Mouse (Mus musculus) megakaryocyte, embryonic 14.5 days (primary cell): ENCODE data around the gene Pip4k2b. TPM values are rescaled to one million over a fixed set of nuclear protein-coding genes. Genes with fewer than 3 reads are reported as not detected.
"Not testable (repeated sequence)": the region's sequence is repeated elsewhere in the genome, so short reads cannot be mapped to it uniquely, and the experiment has no call there.

Experiments used
- H3K27me3 ChIP-seq: replicated peaks from 2 replicates; pipeline ENCODE3; 2012; ENCODE audit warnings: inconsistent platforms
- H3K36me3 ChIP-seq: replicated peaks from 2 replicates; pipeline ENCODE3; 2012; ENCODE audit warnings: low read length, inconsistent platforms, mixed read lengths
- H3K4me1 ChIP-seq: 2 replicates; pipeline ENCODE4 v1.6.1; 2012; ENCODE audit warnings: inconsistent platforms
- H3K4me3 ChIP-seq: replicated peaks from 2 replicates; pipeline ENCODE3; 2012; ENCODE audit warnings: moderate library complexity, mild to moderate bottlenecking, inconsistent platforms
- H3K9me3 ChIP-seq: 2 replicates; pipeline ENCODE4 v1.6.1; 2012; ENCODE audit warnings: inconsistent platforms
- FLI1 ChIP-seq: IDR thresholded peaks from 2 replicates; pipeline ENCODE4 v1.6.1; 2012; ENCODE audit warnings: low read length, inconsistent platforms, mixed read lengths
- GATA1 ChIP-seq: IDR thresholded peaks from 3 replicates; pipeline ENCODE4 v1.6.1; 2012; ENCODE audit warnings: mixed read lengths, low read length, inconsistent platforms, borderline replicate concordance
- polyA plus RNA-seq: library from polyadenylated mRNA; stranded (reverse); fragments of >175 nt; gene quantifications from 2 replicates; pipeline ENCODE4 v1.2.3, GENCODE M21; 2012; ENCODE audit warnings: low replicate concordance; ENCODE audit not compliant: insufficient read depth

Gene Pip4k2b
- polyA plus RNA-seq, 1 experiment, result 31.7 TPM

DNA sequence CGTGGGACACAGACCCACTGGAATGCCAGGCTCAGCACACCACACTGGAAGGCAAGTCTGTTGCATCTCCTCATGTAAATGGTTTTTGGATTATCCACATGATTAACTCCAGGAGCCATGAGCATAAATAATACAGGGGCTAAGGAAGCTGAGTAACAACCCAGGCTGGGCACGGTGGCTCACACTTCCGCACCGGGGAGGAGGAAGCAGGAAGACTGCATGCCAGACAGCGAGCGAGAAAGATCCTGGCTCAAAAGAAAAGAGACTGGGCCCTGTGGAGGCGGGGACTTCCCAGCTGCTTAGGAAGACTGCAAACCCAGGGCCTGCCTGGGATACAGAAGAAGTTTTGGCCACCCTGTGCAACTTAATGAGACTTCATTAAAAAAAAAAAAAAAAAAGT lies 4.3 kb downstream of the Pip4k2b start:
- Histone ChIP-seq H3K4me3 (peak overlapping the region; percentile 85), H3K4me1 (peaks cover 74% of the 10 kb centered on the region), H3K27me3 (no peaks in the 10 kb centered on the region), H3K36me3 (peaks cover 50% of the 10 kb centered on the region), H3K9me3 (no peaks in the 10 kb centered on the region)
- TF ChIP-seq GATA1, result no peak
- no peak for TF ChIP-seq FLI1

DNA sequence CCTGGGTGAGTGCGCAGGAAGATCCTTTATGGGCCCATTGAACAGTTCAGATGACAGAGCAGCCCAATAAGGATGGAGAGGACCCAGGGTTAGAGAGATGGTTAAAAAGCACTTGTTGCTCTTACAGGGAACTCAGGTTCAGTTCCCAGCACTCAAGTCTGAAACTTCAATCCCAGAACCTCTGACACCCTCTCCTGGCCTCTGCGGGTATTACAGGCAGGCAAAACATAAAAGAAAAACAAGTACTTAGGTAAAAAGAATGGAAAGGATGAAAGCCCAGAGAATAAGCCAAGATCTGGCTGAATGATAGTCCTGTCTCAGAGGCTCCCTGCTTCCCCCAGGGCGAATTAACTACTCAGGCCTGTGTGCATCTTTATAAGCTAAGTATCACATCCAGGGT lies 5.3 kb downstream of the Pip4k2b start:
- Histone ChIP-seq H3K9me3 (no peaks in the 10 kb centered on the region), H3K36me3 (peaks cover 50% of the 10 kb centered on the region), H3K27me3 (no peaks in the 10 kb centered on the region), H3K4me1 (peaks cover 82% of the 10 kb centered on the region), H3K4me3 (no peak overlapping the region)
- TF ChIP-seq FLI1 (no peak), GATA1 (no peak)

DNA sequence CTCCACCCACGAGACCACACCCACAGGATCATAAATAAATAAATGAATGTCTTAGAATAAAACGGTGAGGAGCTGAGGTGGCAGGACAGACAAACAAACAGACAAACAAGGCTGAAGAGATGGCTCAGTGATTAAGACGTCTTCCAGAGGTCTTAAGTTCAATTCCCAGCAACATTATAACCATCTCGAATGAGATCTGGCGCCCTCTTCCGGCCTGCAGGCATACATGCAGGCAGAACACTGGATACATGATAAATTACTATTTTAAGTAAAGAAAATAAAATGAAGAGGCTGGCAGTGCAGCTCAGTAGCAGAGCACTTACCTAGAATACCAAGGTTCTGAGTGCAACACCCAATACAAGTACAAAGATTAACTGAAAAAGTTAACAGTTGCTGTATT lies 5.8 kb downstream of the Pip4k2b start:
- Histone ChIP-seq H3K27me3 (no peaks in the 10 kb centered on the region), H3K36me3 (peaks cover 52% of the 10 kb centered on the region), H3K9me3 (no peaks in the 10 kb centered on the region), H3K4me1 (peaks cover 86% of the 10 kb centered on the region), H3K4me3 (no peak overlapping the region)
- no peak for TF ChIP-seq FLI1
- no peak for TF ChIP-seq GATA1

DNA sequence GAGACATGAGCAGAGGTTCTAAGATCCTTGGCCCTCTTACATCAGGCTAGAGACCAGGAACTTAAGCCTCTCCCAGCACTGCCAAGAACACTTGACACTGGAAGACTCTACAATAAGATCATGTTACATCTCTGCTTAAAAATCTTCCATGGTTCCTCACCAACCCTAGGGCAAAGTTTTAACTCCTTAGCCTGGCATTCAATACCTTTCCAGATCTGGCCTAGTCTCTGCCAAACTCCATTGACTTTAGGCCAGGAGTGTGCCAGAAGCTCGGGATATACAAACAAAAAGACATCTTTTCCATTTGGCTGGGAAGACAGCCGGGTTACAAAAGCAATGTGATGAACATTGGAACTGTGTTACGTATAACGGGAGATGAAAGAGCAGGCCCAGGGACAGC lies 6.9 kb downstream of the Pip4k2b start:
- no peaks in the 10 kb centered on the region for H3K27me3 ChIP-seq
- peaks cover 62% of the 10 kb centered on the region for H3K36me3 ChIP-seq
- H3K9me3 ChIP-seq, result no peaks in the 10 kb centered on the region
- no peak for TF ChIP-seq FLI1
- TF ChIP-seq GATA1, result no peak
- peaks cover 86% of the 10 kb centered on the region for H3K4me1 ChIP-seq
- H3K4me3 ChIP-seq, result no peak overlapping the region

DNA sequence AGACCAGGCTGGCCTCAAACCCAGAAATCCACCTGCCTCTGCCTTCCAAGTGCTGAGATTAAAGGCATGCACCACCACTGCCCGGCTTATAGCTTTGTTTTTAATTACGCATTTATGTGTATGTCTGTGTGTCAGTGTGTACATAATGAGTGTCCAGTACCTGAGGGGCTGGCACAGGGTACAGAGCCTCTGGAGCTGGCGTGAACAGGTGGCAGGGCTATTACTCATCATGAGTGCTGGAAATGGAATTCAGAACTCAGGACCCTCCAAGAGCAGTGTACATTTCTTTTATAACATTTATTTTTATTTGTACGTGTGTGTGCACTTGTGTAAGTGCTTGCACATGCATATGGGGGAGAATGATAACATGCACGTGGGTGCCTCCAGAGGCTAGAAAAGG lies 7.9 kb downstream of the Pip4k2b start:
- peaks cover 66% of the 10 kb centered on the region for H3K36me3 ChIP-seq
- H3K4me1 ChIP-seq, result peaks cover 84% of the 10 kb centered on the region
- H3K27me3 ChIP-seq, result no peaks in the 10 kb centered on the region
- H3K9me3 ChIP-seq, result no peaks in the 10 kb centered on the region
- no peak overlapping the region for H3K4me3 ChIP-seq
- no peak for TF ChIP-seq GATA1
- TF ChIP-seq FLI1, result no peak

DNA sequence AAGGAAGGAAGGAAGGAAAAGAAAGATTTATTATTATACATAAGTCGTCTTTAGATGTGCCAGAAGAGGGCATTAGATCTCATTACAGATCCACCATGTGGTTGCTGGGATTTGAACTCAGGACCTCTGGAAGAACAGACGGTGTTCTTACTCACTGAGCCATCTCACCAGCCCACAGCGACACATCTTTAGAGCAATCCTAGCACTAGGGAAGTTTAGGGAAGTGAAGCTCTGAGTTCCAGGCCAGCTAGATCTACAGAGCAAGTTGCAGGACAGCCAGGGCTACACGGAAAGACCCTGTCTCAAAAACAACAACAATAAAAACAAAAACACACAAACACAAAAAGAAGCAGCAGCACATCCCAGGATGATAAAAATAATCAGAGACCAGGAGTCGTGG lies 9.7 kb downstream of the Pip4k2b start:
- peaks cover 74% of the 10 kb centered on the region for H3K36me3 ChIP-seq
- H3K9me3 ChIP-seq, H3K27me3 ChIP-seq, H3K4me3 ChIP-seq: not testable (repeated sequence)
- H3K4me1 ChIP-seq, result peaks cover 85% of the 10 kb centered on the region

DNA sequence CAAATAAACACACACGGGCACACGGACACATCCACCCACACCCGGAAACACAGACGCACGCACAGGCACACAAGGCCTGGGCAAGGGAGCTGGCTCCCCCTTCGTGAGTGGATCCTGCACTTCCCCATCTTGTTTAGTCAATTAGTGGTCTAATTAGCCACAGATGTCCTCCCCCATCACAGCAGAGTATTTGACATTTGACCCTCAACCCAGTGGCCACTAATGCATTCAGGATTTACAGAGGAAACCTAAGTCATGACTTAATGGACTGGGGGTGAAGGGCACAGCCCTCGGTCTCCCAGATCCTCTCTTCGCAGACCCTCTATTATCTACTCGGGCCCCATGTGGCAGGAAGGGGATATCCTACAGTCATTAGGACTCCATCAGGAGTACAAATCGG lies 10.8 kb downstream of the Pip4k2b start:
- no peak for TF ChIP-seq FLI1
- TF ChIP-seq GATA1, result no peak
- Histone ChIP-seq H3K9me3 (no peaks in the 10 kb centered on the region), H3K36me3 (peaks cover 74% of the 10 kb centered on the region), H3K4me3 (peak overlapping the region; percentile 74), H3K4me1 (peaks cover 91% of the 10 kb centered on the region), H3K27me3 (no peaks in the 10 kb centered on the region)

DNA sequence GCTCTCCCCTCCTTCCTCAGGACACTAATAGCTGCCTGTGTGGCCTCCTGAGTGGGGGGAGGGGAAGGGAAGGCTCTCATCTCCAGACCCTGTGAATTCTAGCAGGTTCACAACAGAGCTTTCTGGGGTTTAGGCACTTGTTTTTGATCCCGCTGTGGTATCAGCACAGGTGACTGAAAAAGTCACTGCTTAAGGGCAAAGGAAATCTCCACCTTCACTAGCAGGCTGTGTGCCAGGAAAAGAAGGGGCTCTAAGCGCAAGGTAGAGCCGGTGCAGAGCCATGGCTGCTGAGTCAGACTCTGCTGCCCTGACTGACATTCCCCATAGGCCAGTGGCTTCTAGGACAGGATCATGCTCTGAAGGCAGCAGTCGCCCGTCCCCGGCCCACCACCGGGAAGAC lies 15.8 kb downstream of the Pip4k2b start:
- TF ChIP-seq GATA1, result no peak
- no peak for TF ChIP-seq FLI1
- Histone ChIP-seq H3K4me3 (peak overlapping the region; percentile 90), H3K9me3 (no peaks in the 10 kb centered on the region; the same call in 1 of the 2 replicates), H3K36me3 (peaks cover 95% of the 10 kb centered on the region), H3K4me1 (peaks cover 93% of the 10 kb centered on the region), H3K27me3 (no peaks in the 10 kb centered on the region)

DNA sequence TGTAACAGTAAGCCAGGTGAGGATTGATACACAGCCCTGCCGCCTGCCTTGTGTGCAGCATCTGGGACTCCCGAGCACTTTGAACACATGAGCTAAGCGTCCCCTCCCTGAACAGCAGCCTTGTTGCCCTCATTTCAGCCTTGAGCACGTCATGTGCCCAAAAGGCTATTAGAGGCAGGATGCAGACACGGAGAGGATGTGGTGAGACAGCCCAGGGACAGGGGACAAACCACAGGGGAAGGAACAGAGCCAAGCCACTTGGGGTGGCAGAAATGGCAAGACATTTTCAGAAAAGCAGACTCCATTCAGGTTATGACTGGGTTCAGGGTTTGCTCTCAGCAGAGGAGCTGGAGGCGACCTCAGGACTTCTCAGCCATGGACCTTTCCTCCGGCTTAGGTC lies 16.2 kb downstream of the Pip4k2b start:
- H3K36me3 ChIP-seq, result peaks cover 96% of the 10 kb centered on the region
- TF ChIP-seq FLI1 (peak; percentile 57; the same call in 1 of the 2 replicates), GATA1 (no peak)
- H3K27me3 ChIP-seq, result no peaks in the 10 kb centered on the region
- H3K9me3 ChIP-seq, result no peaks in the 10 kb centered on the region; the same call in 1 of the 2 replicates
- H3K4me3 ChIP-seq, result peak overlapping the region; percentile 90
- peaks cover 93% of the 10 kb centered on the region for H3K4me1 ChIP-seq

DNA sequence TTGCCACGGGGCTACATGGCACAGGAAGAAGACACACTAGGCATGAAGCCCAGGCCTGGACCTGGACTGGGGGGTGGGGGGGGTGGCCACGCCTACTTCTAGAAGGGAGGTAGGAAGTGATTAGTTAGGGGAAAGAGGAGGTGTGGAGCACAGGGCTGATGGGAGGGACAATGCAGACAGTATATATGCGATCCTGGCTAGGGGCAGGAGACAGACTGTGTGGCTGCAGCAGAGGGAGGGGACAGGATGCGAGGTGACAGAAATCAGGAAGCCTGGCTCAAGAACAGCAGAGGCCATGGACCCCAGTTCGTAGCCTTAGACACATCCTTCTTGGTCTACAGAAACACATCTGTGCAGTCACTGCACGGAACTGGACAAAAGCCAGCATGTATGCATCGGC lies 20.8 kb downstream of the Pip4k2b start:
- no peaks in the 10 kb centered on the region for H3K27me3 ChIP-seq
- H3K9me3 ChIP-seq, result peaks cover 14% of the 10 kb centered on the region
- H3K4me3 ChIP-seq, result peak overlapping the region; percentile 81
- TF ChIP-seq GATA1 (no peak), FLI1 (no peak)
- peaks cover 97% of the 10 kb centered on the region for H3K36me3 ChIP-seq
- H3K4me1 ChIP-seq, result peaks cover 84% of the 10 kb centered on the region

DNA sequence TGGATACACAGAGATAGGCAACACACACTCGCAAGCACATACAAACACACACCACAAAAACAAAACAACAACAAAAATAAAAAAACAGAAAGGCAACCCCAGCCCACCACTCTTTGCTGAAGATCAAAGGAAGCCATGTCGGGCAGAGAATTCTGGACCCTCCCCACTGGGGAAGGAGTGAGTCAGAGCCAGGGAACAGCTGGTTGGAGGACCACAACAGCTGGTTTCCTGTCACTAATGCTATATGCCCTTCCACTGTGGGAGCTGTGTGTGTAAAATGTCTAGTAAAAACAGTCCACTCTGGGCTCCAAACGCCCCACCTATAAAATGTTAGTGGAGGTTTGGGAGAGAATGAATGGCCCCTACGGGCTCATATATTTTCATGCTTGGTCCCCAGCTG lies 23.2 kb downstream of the Pip4k2b start:
- H3K9me3 ChIP-seq, result peaks cover 14% of the 10 kb centered on the region
- H3K4me3 ChIP-seq, result no peak overlapping the region
- TF ChIP-seq GATA1 (no peak), FLI1 (no peak)
- H3K4me1 ChIP-seq, result peaks cover 78% of the 10 kb centered on the region
- H3K36me3 ChIP-seq, result peaks cover 97% of the 10 kb centered on the region
- H3K27me3 ChIP-seq, result no peaks in the 10 kb centered on the region
